Mouse (Mus musculus): ENCODE data around the gene Vash1. TPM values are rescaled to one million over a fixed set of nuclear protein-coding genes. Genes with fewer than 3 reads are reported as not detected.

The Vash1 gene
- total and polyA plus RNA-seq, 2 experiments, result 0.74 to 0.88 TPM

GRCm38 (mm10) chr12:86698537-86698936 is 20.0 kb downstream of the Vash1 start:
- Histone ChIP-seq H3K27ac (replicated peaks; ENCODE audit: insufficient read depth, low read depth, low read length) (no peak overlapping the region), H3K4me1 (ENCODE audit: control insufficient read depth, insufficient read depth, low read length) (no peaks in the 10 kb centered on the region), H3K79me2 (ENCODE audit: control insufficient read depth, insufficient read depth, low read length) (no peaks in the 10 kb centered on the region), H3K4me3 (ENCODE audit: insufficient read depth, low read depth, low read length) (no peak overlapping the region), H3K27me3 (ENCODE audit: control insufficient read depth, insufficient read depth, low read length) (no peaks in the 10 kb centered on the region), H3K36me3 (ENCODE audit: control insufficient read depth, insufficient read depth, low read length) (no peaks in the 10 kb centered on the region), H3K9ac (ENCODE audit: low read depth, low read length) (no peak overlapping the region)
- DNase-seq (ENCODE audit: extremely low read depth, low read depth, low spot score), result no peak
- no peak for TF ChIP-seq CTCF (IDR thresholded peaks at IDR 0.05; ENCODE audit: low read depth, low read length)
- no peak for TF ChIP-seq POLR2A (IDR thresholded peaks at IDR 0.05; ENCODE audit: extremely low read depth, insufficient read depth, low read length)

DNA sequence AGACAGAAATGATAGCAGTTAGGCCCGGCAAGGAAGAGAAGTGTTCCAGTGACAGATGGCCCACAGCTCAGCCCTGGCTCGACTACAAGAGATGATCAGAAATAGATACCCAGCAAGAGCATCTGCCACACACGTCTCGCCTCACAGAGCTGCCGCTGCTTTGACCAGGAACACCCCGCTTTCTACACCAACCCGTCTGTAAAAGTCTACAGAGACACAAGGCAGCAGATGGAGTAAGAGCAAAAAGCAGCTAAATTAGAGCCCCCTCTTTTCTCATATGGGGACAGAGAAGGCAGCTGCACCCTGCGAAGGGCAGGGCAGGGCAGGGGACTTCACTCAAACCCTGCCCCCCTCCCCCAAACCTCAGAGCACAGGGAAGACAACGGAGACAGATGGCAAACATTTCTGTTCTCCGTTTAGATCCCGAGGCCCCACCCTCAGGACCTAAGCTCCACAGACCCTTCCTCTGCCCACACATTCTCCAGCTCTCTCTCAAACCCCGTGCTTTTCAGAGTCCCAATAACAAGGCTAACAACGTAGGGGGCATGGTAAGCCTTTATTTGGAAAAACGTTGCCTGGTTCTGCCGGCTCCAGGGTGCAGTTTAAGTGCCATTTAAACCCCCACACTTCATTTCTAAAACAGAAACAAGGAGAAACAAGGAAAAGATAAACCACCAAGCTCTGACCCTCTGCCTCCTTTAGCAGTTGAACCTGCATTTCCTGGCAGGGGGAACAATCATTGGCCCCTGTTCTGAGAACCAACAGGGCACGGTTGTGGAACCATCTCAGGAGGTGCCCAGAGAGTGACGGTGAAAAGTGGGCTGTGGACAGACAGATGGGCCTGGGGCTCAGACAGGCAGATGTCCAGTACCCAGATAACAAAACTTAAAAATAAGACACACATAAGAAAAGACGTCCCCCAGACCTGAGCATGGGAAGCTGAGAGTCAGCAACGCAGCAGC is 21.7 kb downstream of the Vash1 start:
- no peaks in the 10 kb centered on the region for H3K36me3 ChIP-seq (ENCODE audit: control insufficient read depth, insufficient read depth, low read length)
- H3K27me3 ChIP-seq (ENCODE audit: control insufficient read depth, insufficient read depth, low read length), result no peaks in the 10 kb centered on the region
- DNase-seq (ENCODE audit: extremely low read depth, low read depth, low spot score), result no peak
- TF ChIP-seq POLR2A (IDR thresholded peaks at IDR 0.05; ENCODE audit: extremely low read depth, insufficient read depth, low read length), result no peak
- TF ChIP-seq CTCF (IDR thresholded peaks at IDR 0.05; ENCODE audit: low read depth, low read length), result no peak
- H3K4me1 ChIP-seq (ENCODE audit: control insufficient read depth, insufficient read depth, low read length), result no peaks in the 10 kb centered on the region
- H3K79me2 ChIP-seq (ENCODE audit: control insufficient read depth, insufficient read depth, low read length), result no peaks in the 10 kb centered on the region
- no peak overlapping the region for H3K4me3 ChIP-seq (ENCODE audit: insufficient read depth, low read depth, low read length)
- WGBS, result 52% methylated on average over 19 of the region's 19 CpGs
- H3K27ac ChIP-seq (replicated peaks; ENCODE audit: insufficient read depth, low read depth, low read length), result no peak overlapping the region
- no peak overlapping the region for H3K9ac ChIP-seq (ENCODE audit: low read depth, low read length)

DNA sequence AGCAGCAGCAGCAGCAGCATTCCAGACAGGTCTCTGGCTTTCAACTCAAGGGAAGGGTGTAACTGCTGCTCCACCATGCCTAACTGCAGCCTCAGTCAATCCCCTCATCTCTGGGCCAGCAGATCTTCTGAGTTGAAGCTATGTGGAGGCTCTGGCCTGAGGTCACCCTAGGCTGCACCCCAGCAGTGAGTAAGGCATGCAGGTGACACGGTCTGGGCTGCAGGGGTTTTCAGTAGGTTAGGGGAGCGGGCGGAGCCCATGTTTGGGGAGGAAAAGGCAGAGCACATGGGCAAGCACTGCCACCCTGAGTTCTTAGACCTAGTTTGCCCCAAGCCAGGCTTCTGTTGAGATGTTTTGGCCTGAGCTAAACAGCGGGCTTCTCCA is 22.4 kb downstream of the Vash1 start:
- 87% methylated on average over 4 of the region's 4 CpGs for WGBS
- no peak for TF ChIP-seq POLR2A (IDR thresholded peaks at IDR 0.05; ENCODE audit: extremely low read depth, insufficient read depth, low read length)
- no peak for TF ChIP-seq CTCF (IDR thresholded peaks at IDR 0.05; ENCODE audit: low read depth, low read length)
- no peaks in the 10 kb centered on the region for H3K4me1 ChIP-seq (ENCODE audit: control insufficient read depth, insufficient read depth, low read length)
- no peaks in the 10 kb centered on the region for H3K79me2 ChIP-seq (ENCODE audit: control insufficient read depth, insufficient read depth, low read length)
- no peak overlapping the region for H3K9ac ChIP-seq (ENCODE audit: low read depth, low read length)
- no peaks in the 10 kb centered on the region for H3K36me3 ChIP-seq (ENCODE audit: control insufficient read depth, insufficient read depth, low read length)
- H3K27me3 ChIP-seq (ENCODE audit: control insufficient read depth, insufficient read depth, low read length), result no peaks in the 10 kb centered on the region
- no peak overlapping the region for H3K4me3 ChIP-seq (ENCODE audit: insufficient read depth, low read depth, low read length)
- H3K27ac ChIP-seq (replicated peaks; ENCODE audit: insufficient read depth, low read depth, low read length), result no peak overlapping the region
- no peak for DNase-seq (ENCODE audit: extremely low read depth, low read depth, low spot score)

DNA sequence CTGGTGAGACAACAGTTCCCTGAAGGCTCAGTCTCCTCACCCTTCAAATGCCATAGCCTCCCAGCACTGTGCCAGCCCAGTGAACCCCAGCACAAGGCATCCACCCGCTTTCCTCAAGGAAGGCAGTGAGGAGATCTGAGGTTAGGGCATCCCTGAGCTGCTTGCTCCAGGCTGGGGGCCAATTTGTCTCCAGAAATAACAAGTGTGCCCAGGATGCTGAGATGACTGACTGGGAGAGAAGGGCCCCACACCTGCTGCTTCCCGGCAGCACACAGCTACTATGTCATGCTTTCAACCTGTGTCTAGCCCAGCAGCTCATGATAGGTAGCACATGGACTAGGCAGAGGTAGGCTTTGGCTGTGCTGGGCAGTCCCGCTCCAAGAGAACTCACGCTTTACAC is 23.0 kb downstream of the Vash1 start:
- Histone ChIP-seq H3K36me3 (ENCODE audit: control insufficient read depth, insufficient read depth, low read length) (no peaks in the 10 kb centered on the region), H3K27me3 (ENCODE audit: control insufficient read depth, insufficient read depth, low read length) (no peaks in the 10 kb centered on the region), H3K27ac (replicated peaks; ENCODE audit: insufficient read depth, low read depth, low read length) (no peak overlapping the region), H3K79me2 (ENCODE audit: control insufficient read depth, insufficient read depth, low read length) (no peaks in the 10 kb centered on the region), H3K4me1 (ENCODE audit: control insufficient read depth, insufficient read depth, low read length) (no peaks in the 10 kb centered on the region), H3K4me3 (ENCODE audit: insufficient read depth, low read depth, low read length) (no peak overlapping the region), H3K9ac (ENCODE audit: low read depth, low read length) (no peak overlapping the region)
- no peak for TF ChIP-seq CTCF (IDR thresholded peaks at IDR 0.05; ENCODE audit: low read depth, low read length)
- no peak for TF ChIP-seq POLR2A (IDR thresholded peaks at IDR 0.05; ENCODE audit: extremely low read depth, insufficient read depth, low read length)
- 89% methylated on average over 4 of the region's 4 CpGs for WGBS
- no peak for DNase-seq (ENCODE audit: extremely low read depth, low read depth, low spot score)

- H3K9ac ChIP-seq (ENCODE audit: low read depth, low read length), result no peak overlapping the region
- no peaks in the 10 kb centered on the region for H3K27me3 ChIP-seq (ENCODE audit: control insufficient read depth, insufficient read depth, low read length)
- TF ChIP-seq POLR2A (IDR thresholded peaks at IDR 0.05; ENCODE audit: extremely low read depth, insufficient read depth, low read length), result no peak
- TF ChIP-seq CTCF (IDR thresholded peaks at IDR 0.05; ENCODE audit: low read depth, low read length), result no peak
- H3K4me1 ChIP-seq (ENCODE audit: control insufficient read depth, insufficient read depth, low read length), result no peaks in the 10 kb centered on the region
- H3K36me3 ChIP-seq (ENCODE audit: control insufficient read depth, insufficient read depth, low read length), result no peaks in the 10 kb centered on the region
- no peaks in the 10 kb centered on the region for H3K79me2 ChIP-seq (ENCODE audit: control insufficient read depth, insufficient read depth, low read length)
- no peak overlapping the region for H3K4me3 ChIP-seq (ENCODE audit: insufficient read depth, low read depth, low read length)
- no peak for DNase-seq (ENCODE audit: extremely low read depth, low read depth, low spot score)
- WGBS, result 97% methylated on average over 3 of the region's 3 CpGs
- no peak overlapping the region for H3K27ac ChIP-seq (replicated peaks; ENCODE audit: insufficient read depth, low read depth, low read length)
Observed at GRCm38 (mm10) chr12:86702690-86703089, 24.2 kb downstream of the Vash1 start.

DNA sequence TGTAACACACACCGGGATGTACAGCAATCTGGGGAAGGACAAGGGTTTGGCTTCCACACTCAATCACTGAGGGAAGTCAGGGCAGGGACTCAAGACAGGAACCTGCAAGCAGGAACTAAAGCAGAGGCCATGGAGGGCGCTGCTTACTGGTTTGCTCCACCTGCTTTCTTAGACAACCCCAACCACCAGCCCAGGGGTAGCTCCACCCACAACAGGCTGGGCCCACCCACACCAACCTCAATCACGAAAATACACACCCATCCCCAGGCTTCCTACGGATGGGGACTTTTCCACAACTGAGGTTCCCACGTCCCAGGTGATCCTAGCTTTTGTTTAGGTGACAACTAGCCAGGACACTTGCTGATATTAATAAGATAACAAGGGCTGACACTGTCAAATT is 27.3 kb downstream of the Vash1 start:
- Histone ChIP-seq H3K36me3 (ENCODE audit: control insufficient read depth, insufficient read depth, low read length) (no peaks in the 10 kb centered on the region), H3K4me3 (ENCODE audit: insufficient read depth, low read depth, low read length) (no peak overlapping the region), H3K9ac (ENCODE audit: low read depth, low read length) (no peak overlapping the region), H3K79me2 (ENCODE audit: control insufficient read depth, insufficient read depth, low read length) (no peaks in the 10 kb centered on the region), H3K27me3 (ENCODE audit: control insufficient read depth, insufficient read depth, low read length) (no peaks in the 10 kb centered on the region), H3K27ac (replicated peaks; ENCODE audit: insufficient read depth, low read depth, low read length) (no peak overlapping the region), H3K4me1 (ENCODE audit: control insufficient read depth, insufficient read depth, low read length) (no peaks in the 10 kb centered on the region)
- DNase-seq (ENCODE audit: extremely low read depth, low read depth, low spot score), result no peak
- no peak for TF ChIP-seq POLR2A (IDR thresholded peaks at IDR 0.05; ENCODE audit: extremely low read depth, insufficient read depth, low read length)
- no peak for TF ChIP-seq CTCF (IDR thresholded peaks at IDR 0.05; ENCODE audit: low read depth, low read length)
- 92% methylated on average over 5 of the region's 5 CpGs for WGBS
